Mouse (Mus musculus): ENCODE data around the gene BC029722. TPM values are rescaled to one million over a fixed set of nuclear protein-coding genes. Genes with fewer than 3 reads are reported as not detected.

Gene BC029722
- polyA plus RNA-seq (2017; shearing (Covaris generic)): 50.2 TPM

DNA sequence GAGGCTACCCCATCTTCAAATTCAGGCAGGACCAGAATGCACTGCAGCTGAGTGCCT is at the start of gene BC029722:
BC029722 (minus strand) TSS at position 35 of the 57 bp plus-strand sequence.

DNA sequence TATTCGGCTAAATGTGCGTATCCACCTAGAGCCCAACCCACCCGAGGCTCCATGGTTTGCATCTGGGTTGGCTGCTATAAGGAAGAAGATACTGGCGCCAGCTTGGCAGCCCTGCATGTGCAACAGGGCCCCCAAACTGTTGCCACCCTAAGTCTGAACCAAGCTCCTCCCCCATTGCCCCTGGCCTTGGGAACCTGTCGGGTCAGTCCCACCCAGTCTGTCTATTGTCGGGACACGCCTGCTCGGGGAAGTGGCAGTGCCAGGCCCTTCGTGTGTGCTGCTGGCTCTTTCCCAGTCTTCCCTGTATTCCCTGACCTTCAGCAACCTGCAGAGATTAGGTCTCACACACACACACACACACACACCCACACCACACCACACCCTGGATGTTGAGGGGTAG is 15.5 kb upstream of the BC029722 start, which contains the start of gene Fam83c:
Fam83c (minus strand) TSS at position 123 of the 400 bp plus-strand sequence.

DNA sequence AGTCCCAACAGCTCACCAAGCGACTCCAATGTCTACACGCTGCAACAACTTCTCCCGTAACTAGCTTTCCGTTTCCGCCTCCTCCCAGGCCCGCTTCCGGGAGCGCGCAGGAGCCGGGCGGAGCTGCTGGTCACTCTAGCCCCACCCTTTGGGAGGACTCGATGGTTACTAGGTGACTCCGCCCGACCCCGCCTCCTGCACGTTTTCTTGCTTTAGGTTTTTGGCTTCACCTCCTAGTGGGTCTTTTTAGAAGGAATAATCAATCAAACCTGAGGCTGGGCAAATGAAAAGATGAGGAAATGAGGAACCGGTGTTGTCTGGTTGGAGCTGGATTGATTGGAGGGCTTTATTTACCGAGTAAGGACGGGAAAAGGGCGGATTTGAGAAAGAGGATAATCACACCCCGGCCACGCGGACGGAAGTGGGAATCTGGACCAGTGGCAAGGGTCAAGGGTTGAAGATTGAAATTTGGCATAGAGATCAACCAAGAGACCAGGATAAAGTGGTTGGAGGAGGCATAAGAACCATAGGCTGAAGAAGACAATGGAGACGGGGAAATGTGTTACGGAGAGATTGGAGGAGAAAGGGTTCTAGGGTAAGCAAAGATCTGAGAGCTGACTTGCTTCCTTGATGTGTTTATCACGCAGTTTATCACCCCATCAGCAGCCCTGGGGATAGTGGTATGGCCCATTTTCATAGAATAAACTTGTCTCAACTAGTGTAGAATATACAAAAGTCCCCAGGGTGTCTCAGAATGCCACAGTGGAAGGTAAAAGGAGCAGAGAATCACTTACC is 7.6 kb upstream of the BC029722 start, which contains the start of gene Eif6:
Eif6 (minus strand) TSS at position 296 of the 795 bp plus-strand sequence.

DNA sequence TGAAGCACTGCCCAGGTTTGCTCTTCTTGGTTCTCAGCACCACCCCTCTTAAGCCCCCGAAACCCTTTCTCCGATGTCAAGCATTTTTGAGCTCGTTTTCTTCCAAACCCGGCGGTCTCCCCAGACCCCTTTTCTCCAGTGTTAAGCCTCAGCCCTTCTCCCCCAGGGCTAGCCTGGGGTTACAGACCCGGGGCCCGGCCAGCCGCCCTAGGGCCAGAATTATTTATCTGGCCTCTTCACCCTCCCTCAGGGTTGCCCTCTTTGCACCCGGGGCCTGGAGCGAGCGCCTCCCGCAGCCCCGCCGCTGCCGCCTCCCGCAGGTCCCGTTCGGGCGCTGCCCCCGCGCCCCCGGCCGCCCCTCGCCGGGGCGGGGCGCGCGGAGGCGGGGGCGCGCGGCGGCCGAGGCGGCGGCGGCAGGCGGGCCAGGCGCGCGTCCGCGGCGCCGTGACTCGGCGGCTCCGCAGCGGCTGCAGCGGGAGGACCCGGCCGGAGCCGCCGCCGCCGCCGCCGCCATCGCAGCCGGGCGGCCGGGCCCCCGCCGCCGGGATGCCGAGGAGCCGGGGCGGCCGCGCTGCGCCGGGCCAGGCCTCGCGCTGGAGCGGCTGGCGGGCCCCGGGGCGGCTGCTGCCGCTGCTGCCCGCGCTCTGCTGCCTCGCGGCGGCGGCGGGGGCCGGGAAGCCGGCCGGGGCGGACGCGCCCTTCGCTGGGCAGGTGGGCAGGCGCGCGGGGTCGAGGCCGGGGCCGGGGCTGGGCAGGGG is 44.1 kb downstream of the BC029722 start, which contains the start of gene Mmp24:
Mmp24 (plus strand) TSS at position 416 of the 758 bp plus-strand sequence.

Other genes with a start within 250 kb of the BC029722 start
- gene Gss, start 226.6 kb downstream of the BC029722 start, polyA plus RNA-seq (2017; shearing (Covaris generic)): 11.5 TPM
- gene Myh7b, start 208.2 kb downstream of the BC029722 start, polyA plus RNA-seq (2017; shearing (Covaris generic)): 0.32 TPM
- 388 TPM for gene Trpc4ap, start 127.0 kb downstream of the BC029722 start, polyA plus RNA-seq (2017; shearing (Covaris generic))
- 82.9 TPM for gene Edem2, start 90.0 kb downstream of the BC029722 start, polyA plus RNA-seq (2017; shearing (Covaris generic))
- gene Gm17581, start 83.6 kb downstream of the BC029722 start, polyA plus RNA-seq (2017; shearing (Covaris generic)): not detected
- gene Procr, start 68.3 kb downstream of the BC029722 start, polyA plus RNA-seq (2017; shearing (Covaris generic)): not detected
- gene Mmp24, start 44.1 kb downstream of the BC029722 start, polyA plus RNA-seq (2017; shearing (Covaris generic)): not detected
- 210 TPM for gene Eif6, start 7.5 kb upstream of the BC029722 start, polyA plus RNA-seq (2017; shearing (Covaris generic))
- gene Fam83c, start 15.4 kb upstream of the BC029722 start, polyA plus RNA-seq (2017; shearing (Covaris generic)): not detected
- 40.2 TPM for gene Uqcc1, start 110.9 kb upstream of the BC029722 start, polyA plus RNA-seq (2017; shearing (Covaris generic))
- gene Gm15557, start 121.3 kb upstream of the BC029722 start, polyA plus RNA-seq (2017; shearing (Covaris generic)): not detected
- gene Gdf5, start 125.9 kb upstream of the BC029722 start, polyA plus RNA-seq (2017; shearing (Covaris generic)): not detected
- gene Cep250, start 137.0 kb upstream of the BC029722 start, polyA plus RNA-seq (2017; shearing (Covaris generic)): 31.9 TPM
- 1.2 TPM for gene 6430550D23Rik, start 188.6 kb upstream of the BC029722 start, polyA plus RNA-seq (2017; shearing (Covaris generic))
- gene Ergic3, start 188.6 kb upstream of the BC029722 start, polyA plus RNA-seq (2017; shearing (Covaris generic)): 138 TPM
- not detected for gene Fer1l4, start 233.5 kb upstream of the BC029722 start, polyA plus RNA-seq (2017; shearing (Covaris generic))
- gene Spag4, start 245.7 kb upstream of the BC029722 start, polyA plus RNA-seq (2017; shearing (Covaris generic)): 0.89 TPM

Data from CD4-positive, CD25-positive, alpha-beta regulatory T cell (primary cell).